Mouse (Mus musculus): ENCODE data around the gene Nmnat2. TPM values are rescaled to one million over a fixed set of nuclear protein-coding genes. Genes with fewer than 3 reads are reported as not detected.

The Nmnat2 gene
- total and polyA plus RNA-seq, 2 experiments from 2014 or later: 87.6 to 152 TPM

- DNase-seq (ENCODE audit: low spot score): no peak
- no peaks in the 10 kb centered on the region for H3K4me1 ChIP-seq (ENCODE audit: insufficient read depth, low read length)
- no peak for ATAC-seq (ENCODE audit: low FRiP score)
These were observed 156.8 kb downstream of the Nmnat2 start for GRCm38 (mm10) chr1:153111596-153111995.

DNA sequence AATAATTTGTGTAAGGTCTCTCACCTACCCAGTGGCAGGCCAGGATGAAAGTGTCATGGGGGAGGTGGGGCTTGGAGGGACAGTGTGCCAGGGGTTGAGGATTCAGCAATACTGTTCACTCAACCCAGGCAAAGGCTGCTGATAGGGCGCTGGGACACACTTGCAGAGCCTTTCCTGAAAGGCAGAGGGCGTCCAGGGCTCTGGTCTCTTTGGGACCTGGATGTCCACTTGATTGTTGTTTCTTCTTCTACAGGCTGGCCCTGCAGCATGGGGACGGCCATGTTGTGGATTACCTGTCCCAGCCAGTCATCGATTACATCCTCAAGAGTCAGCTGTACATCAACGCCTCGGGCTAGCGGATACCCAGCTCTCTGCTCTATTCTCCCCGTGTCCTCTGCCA, 160.5 kb downstream of the Nmnat2 start:
- Histone ChIP-seq H3K27me3 (ENCODE audit: insufficient read depth, low read length) (no peaks in the 10 kb centered on the region), H3K9me3 (ENCODE audit: low read length) (no peaks in the 10 kb centered on the region), H3K27ac (ENCODE audit: low read depth, low read length) (no peak overlapping the region), H3K36me3 (ENCODE audit: insufficient read depth, low read length) (peaks cover 13% of the 10 kb centered on the region), H3K4me1 (ENCODE audit: insufficient read depth, low read length) (no peaks in the 10 kb centered on the region), H3K4me2 (ENCODE audit: low read depth, low read length, poor library complexity, severe bottlenecking) (no peak overlapping the region), H3K4me3 (ENCODE audit: low read depth, low read length) (no peak overlapping the region), H3K9ac (replicated peaks; ENCODE audit: low read length, poor library complexity, severe bottlenecking) (no peak overlapping the region)
- no peak for DNase-seq (ENCODE audit: low spot score)
- WGBS: 82% methylated on average over 8 of the region's 8 CpGs
- no peak for ATAC-seq (ENCODE audit: low FRiP score)
- TF ChIP-seq CTCF (IDR thresholded peaks at IDR 0.05): peak; percentile 21; the same call in 1 of the 2 replicates

More at GRCm38 (mm10) chr1:153111596-153111995, 156.8 kb downstream of the Nmnat2 start:
- H3K9me3 ChIP-seq (ENCODE audit: low read length): no peaks in the 10 kb centered on the region
- no peak for TF ChIP-seq CTCF (IDR thresholded peaks at IDR 0.05)
- no peak overlapping the region for H3K4me2 ChIP-seq (ENCODE audit: low read depth, low read length, poor library complexity, severe bottlenecking)
- H3K27me3 ChIP-seq (ENCODE audit: insufficient read depth, low read length): no peaks in the 10 kb centered on the region
- H3K9ac ChIP-seq (replicated peaks; ENCODE audit: low read length, poor library complexity, severe bottlenecking): no peak overlapping the region
- no peak overlapping the region for H3K4me3 ChIP-seq (ENCODE audit: low read depth, low read length)
- WGBS: 52% methylated on average over 4 of the region's 4 CpGs
- peaks cover 11% of the 10 kb centered on the region for H3K36me3 ChIP-seq (ENCODE audit: insufficient read depth, low read length)
- H3K27ac ChIP-seq (ENCODE audit: low read depth, low read length): no peak overlapping the region

GRCm38 (mm10) chr1:153120544-153120943, 165.8 kb downstream of the Nmnat2 start:
- H3K36me3 ChIP-seq (ENCODE audit: insufficient read depth, low read length): 0 out of 2 replicates have a peak, but pooled peaks cover 4% of the 10 kb centered on the region
- TF ChIP-seq CTCF (IDR thresholded peaks at IDR 0.05): no peak
- no peak for ATAC-seq (ENCODE audit: low FRiP score)
- no peak overlapping the region for H3K27ac ChIP-seq (ENCODE audit: low read depth, low read length)
- no peaks in the 10 kb centered on the region for H3K27me3 ChIP-seq (ENCODE audit: insufficient read depth, low read length)
- no peaks in the 10 kb centered on the region for H3K9me3 ChIP-seq (ENCODE audit: low read length)
- WGBS: 66% methylated on average over 6 of the region's 6 CpGs
- no peak for DNase-seq (ENCODE audit: low spot score)
- no peaks in the 10 kb centered on the region for H3K4me1 ChIP-seq (ENCODE audit: insufficient read depth, low read length)
- no peak overlapping the region for H3K4me3 ChIP-seq (ENCODE audit: low read depth, low read length)
- no peak overlapping the region for H3K4me2 ChIP-seq (ENCODE audit: low read depth, low read length, poor library complexity, severe bottlenecking)
- H3K9ac ChIP-seq (replicated peaks; ENCODE audit: low read length, poor library complexity, severe bottlenecking): no peak overlapping the region

DNA sequence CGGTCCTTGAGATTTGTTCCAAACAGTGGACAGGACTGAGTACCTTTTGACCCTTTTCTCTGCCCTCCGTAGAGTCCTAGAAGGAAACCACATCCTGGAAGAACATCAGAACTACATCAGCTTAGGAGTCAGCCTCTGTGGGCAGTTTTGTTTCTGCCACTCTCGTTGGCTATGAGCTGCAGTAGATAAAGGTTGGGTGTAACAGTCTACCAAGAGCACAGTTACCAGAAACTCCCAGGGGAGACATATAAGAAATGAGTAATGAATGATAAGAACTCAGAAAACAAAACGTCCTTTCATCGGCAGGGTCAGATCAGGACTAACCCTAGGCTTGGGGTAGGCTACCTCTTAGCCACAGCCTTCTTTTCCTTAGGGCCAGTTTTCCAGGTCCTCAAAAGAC, 166.5 kb downstream of the Nmnat2 start:
- H3K27ac ChIP-seq (ENCODE audit: low read depth, low read length): no peak overlapping the region
- ATAC-seq (ENCODE audit: low FRiP score): no peak

DNA sequence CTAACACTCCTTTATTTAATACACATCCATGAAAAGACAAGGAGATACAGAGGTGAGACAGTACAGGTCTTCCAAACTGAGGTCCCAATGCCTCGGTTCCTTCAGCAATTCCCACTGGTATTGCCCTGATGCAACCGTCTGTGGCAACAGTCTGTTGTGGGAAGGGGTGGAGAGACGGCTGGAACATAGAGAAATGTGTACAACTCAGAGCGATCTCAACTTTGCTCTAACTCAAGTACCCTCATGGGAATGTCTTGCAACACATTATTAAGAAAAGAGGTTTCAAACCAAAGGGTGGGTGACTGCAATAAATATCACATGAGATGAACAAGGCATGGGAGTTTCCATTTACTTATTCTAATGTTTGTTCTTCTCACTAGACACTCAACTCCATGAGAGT, 168.0 kb downstream of the Nmnat2 start:
- DNase-seq (ENCODE audit: low spot score) (no peak), ATAC-seq (ENCODE audit: low FRiP score) (no peak)

More for the DNA sequence above, 166.5 kb downstream of the Nmnat2 start:
- Histone ChIP-seq H3K9me3 (ENCODE audit: low read length) (no peaks in the 10 kb centered on the region), H3K27me3 (ENCODE audit: insufficient read depth, low read length) (no peaks in the 10 kb centered on the region), H3K4me2 (ENCODE audit: low read depth, low read length, poor library complexity, severe bottlenecking) (no peak overlapping the region), H3K36me3 (ENCODE audit: insufficient read depth, low read length) (0 out of 2 replicates have a peak, but pooled peaks cover 4% of the 10 kb centered on the region), H3K4me1 (ENCODE audit: insufficient read depth, low read length) (no peaks in the 10 kb centered on the region), H3K9ac (replicated peaks; ENCODE audit: low read length, poor library complexity, severe bottlenecking) (no peak overlapping the region), H3K4me3 (ENCODE audit: low read depth, low read length) (no peak overlapping the region)
- no peak for TF ChIP-seq CTCF (IDR thresholded peaks at IDR 0.05)
- WGBS: 91% methylated on average over 5 of the region's 5 CpGs
- DNase-seq (ENCODE audit: low spot score): no peak

GRCm38 (mm10) chr1:153124502-153124901, 169.7 kb downstream of the Nmnat2 start:
- ATAC-seq (ENCODE audit: low FRiP score): no peak
- TF ChIP-seq CTCF (IDR thresholded peaks at IDR 0.05): no peak
- no peaks in the 10 kb centered on the region for H3K36me3 ChIP-seq (ENCODE audit: insufficient read depth, low read length)
- DNase-seq (ENCODE audit: low spot score): no peak
- H3K27me3 ChIP-seq (ENCODE audit: insufficient read depth, low read length): no peaks in the 10 kb centered on the region
- no peaks in the 10 kb centered on the region for H3K4me1 ChIP-seq (ENCODE audit: insufficient read depth, low read length)
- H3K27ac ChIP-seq (ENCODE audit: low read depth, low read length): no peak overlapping the region
- WGBS: 93% methylated on average over 5 of the region's 5 CpGs
- H3K9me3 ChIP-seq (ENCODE audit: low read length): no peaks in the 10 kb centered on the region
- H3K4me2 ChIP-seq (ENCODE audit: low read depth, low read length, poor library complexity, severe bottlenecking): no peak overlapping the region
- H3K9ac ChIP-seq (replicated peaks; ENCODE audit: low read length, poor library complexity, severe bottlenecking): no peak overlapping the region
- no peak overlapping the region for H3K4me3 ChIP-seq (ENCODE audit: low read depth, low read length)

More for the DNA sequence above, 168.0 kb downstream of the Nmnat2 start:
- Histone ChIP-seq H3K4me3 (ENCODE audit: low read depth, low read length) (no peak overlapping the region), H3K9ac (replicated peaks; ENCODE audit: low read length, poor library complexity, severe bottlenecking) (no peak overlapping the region), H3K27me3 (ENCODE audit: insufficient read depth, low read length) (no peaks in the 10 kb centered on the region), H3K27ac (ENCODE audit: low read depth, low read length) (no peak overlapping the region), H3K4me2 (ENCODE audit: low read depth, low read length, poor library complexity, severe bottlenecking) (no peak overlapping the region), H3K9me3 (ENCODE audit: low read length) (no peaks in the 10 kb centered on the region), H3K36me3 (ENCODE audit: insufficient read depth, low read length) (no peaks in the 10 kb centered on the region), H3K4me1 (ENCODE audit: insufficient read depth, low read length) (no peaks in the 10 kb centered on the region)
- WGBS: 95% methylated on average over 4 of the region's 4 CpGs
- no peak for TF ChIP-seq CTCF (IDR thresholded peaks at IDR 0.05)

All from midbrain, postnatal 0 days (tissue).